Mouse (Mus musculus): ENCODE measurements around the gene Fmc1.

DNA sequence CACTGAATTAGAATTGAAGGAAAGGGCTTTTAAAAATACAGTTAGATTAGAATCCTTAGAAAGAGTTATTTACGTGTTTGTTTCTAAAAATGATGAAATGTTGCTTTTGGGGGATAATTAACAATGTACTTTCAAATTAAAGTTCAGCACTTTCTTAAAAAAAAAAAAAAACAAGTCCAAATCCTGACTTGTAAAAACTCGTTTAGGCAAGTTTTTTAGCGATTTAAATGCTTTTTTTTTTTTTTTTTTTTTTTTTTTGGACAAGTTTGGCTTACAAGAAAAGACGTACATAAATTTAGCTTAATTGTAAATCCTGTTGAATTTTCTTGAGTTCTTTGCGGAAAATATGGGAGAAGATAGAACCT is 19.3 kb downstream of the Fmc1 start:
- TF ChIP-seq CTCF (IDR thresholded peaks at IDR 0.05; ENCODE audit: extremely low read depth, insufficient read length, insufficient replicate concordance, low read depth, low read length) (no peak), POLR2A (IDR thresholded peaks at IDR 0.05; ENCODE audit: low read depth, low read length) (no peak)
